Mouse (Mus musculus): ENCODE measurements around the gene Gng12. TPM values are rescaled to one million over a fixed set of nuclear protein-coding genes. Genes with fewer than 3 reads are reported as not detected.

The Gng12 gene
- polyA plus RNA-seq (2012; rRNA removed): 7.8 and 9.7 TPM in 2 replicates

DNA sequence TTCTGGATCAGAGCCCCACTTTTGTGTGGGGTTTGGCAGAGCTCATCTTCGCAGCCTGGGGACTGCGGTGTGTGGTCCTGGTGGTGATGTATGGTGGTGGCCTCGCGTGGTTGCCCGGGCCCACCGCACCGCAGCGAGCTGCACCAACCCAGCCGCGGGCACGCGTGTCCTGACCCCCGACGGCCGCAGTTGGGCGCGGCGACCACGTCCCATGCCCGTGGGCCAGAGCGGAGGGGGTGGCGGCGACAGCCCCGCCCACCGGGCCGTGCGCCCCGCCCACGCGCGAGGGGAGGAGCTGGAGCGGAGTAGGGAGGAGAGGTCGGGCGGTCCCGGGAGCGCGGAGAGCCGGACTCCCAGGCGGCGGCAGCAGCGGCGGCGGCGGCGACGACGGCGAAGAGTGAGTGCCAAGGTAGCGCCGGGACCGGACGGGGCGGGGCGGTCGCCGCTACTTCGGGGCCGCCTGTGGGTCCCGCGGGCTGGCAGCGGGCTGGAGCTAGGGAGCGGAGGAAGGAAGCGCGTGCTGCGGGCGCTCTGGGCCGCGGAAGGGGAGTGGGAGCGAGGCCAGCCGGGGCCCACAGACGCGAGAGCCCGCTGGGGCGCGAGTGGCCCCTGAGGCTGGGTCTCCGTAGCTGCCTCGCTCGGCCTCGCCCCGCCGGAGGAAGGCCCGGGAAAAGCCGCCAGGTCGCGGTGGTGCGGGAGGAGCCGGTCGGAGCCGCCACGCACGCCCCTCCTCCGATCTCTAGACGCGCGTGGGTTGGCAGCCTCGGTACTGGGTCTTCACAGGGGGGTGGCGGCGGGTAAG, at the start of gene Gng12:
Gene Gng12 (plus strand): TSS at position 279 of the 802 bp plus-strand sequence.

GRCm38 (mm10) chr6:67036837-67037628, 140.8 kb downstream of the Gng12 start, which contains the start of gene Gadd45a:
Gene Gadd45a, minus strand, starts transcription at chr6:67037457.

Other genes starting within 250 kb of the Gng12 start
- gene Vmn1r35, start 210.5 kb upstream of the Gng12 start, polyA plus RNA-seq (2012; rRNA removed): not detected in 2 replicates
- gene Vmn1r36, start 177.2 kb upstream of the Gng12 start, polyA plus RNA-seq (2012; rRNA removed): not detected in 2 replicates
- not detected in 2 replicates for gene Vmn1r37, start 167.0 kb upstream of the Gng12 start, polyA plus RNA-seq (2012; rRNA removed)
- not detected in 2 replicates for gene Vmn1r38, start 113.8 kb upstream of the Gng12 start, polyA plus RNA-seq (2012; rRNA removed)
- not detected in 2 replicates for gene Vmn1r39, start 85.8 kb upstream of the Gng12 start, polyA plus RNA-seq (2012; rRNA removed)
- gene Gadd45a, start 141.1 kb downstream of the Gng12 start, polyA plus RNA-seq (2012; rRNA removed): 20.2 and 34.3 TPM in 2 replicates

Measured in stomach, adult 2 months (tissue).